Mouse (Mus musculus): ENCODE measurements around the gene Dnajc16.

GRCm38 (mm10) chr4:141822089-141822488, 31.4 kb upstream of the Dnajc16 start:
- TF ChIP-seq CTCF (IDR thresholded peaks at IDR 0.05) (peak; percentile 59), EP300 (IDR thresholded peaks at IDR 0.05) (no peak)
